Mouse (Mus musculus): ENCODE data around the gene Cnksr2.

Gene Cnksr2

DNA sequence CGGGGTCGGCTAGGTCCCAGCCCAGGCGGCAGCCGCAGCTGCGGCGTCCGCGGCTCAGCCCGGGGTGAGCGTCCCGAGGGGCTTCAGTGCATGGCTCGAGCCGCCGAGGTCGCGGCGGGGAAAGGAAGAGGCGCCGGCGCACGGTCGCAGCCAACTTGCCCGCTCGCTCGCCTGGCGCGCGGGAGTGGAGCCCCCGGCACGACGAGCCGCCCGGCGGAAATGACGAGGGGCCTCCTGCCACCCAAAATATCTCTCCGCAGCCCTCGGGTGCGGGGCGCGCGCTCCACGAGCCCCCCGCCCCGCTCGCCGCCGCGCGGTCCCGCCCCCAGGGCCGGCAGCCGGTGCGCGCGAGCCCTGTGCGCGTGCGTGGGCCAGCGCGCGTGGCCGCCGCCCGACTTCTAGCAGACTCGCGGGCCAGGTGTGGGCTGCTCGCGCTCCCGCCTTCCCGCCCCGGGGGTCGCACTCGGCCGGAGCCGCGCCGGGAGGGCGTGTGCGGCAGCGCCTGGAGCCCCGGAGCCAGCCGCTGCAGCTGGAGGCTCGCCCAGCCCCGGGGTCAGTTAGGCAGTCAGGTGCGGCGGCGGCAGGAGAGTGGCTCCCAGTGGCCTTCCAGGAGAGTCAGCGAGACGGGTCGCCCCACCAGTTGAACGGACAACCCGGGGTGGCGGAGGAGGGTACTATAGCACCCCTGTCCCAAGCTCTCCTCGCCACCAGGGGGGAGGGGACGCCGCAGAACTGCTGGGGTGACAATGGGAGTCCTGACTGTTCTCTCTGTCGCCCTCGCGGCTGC, at the start of gene Cnksr2:
TSS of gene Cnksr2 (minus strand) at position 238 of the 787 bp plus-strand sequence.
- in situ Hi-C loops (cut with MboI, MseI), result no loop called here

DNA sequence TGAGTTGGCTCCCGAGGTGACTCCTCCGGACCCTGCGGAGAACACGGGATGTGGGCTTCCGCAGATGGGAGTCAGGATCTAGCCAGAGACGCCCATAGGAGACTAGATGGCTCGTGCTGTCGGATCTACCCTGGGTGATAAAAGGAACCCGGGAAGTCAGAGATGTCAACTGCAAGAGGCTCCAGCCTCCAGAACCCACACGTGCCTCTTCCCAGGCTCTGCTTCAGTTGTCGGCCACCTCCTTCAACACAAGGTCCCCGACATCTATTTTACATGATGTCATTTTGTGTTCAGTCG, 698 bp upstream of the Cnksr2 start:
- in situ Hi-C loops (cut with MboI, MseI), result no loop called here

DNA sequence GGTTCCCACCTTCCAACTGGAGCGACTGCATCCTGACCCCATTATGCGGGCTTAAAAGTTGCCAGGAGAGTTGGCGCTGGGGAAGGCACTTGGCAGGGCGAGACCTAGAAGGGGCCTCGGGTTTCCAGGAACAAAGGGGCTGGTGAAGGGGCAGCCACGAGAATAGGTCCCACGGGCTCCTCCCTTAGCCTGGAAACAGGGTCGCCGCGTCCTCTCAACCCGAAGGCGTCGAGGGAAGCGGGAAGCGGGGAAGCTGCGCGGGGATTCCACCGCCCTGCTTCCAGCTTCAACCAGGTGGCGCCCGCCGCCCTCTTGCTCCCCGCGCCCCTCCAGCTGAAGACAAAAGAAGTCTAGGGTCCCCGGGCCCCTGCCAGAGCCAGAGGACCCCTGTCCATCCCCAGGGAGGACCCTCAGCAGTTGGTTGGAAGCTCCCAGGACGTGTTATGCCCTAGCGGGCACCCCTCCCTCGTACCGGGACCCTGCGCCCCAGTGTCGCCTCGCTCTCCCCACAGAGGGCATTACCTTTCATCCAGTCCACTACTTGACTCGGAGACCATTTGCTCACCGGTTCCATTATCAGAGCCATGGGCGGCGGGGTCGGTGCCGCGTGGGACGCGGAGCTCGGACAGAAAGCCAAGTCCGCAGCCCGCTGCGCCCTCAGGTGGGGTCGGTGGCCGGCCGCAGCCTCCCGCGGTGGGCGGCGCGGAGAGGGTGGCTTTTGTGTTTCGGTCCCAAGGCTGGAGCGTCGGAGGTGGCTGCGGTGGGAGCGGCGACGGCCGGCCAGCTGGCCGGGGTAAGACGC, 638 bp downstream of the Cnksr2 start:
- in situ Hi-C loops (cut with MboI, MseI), result no loop called here

DNA sequence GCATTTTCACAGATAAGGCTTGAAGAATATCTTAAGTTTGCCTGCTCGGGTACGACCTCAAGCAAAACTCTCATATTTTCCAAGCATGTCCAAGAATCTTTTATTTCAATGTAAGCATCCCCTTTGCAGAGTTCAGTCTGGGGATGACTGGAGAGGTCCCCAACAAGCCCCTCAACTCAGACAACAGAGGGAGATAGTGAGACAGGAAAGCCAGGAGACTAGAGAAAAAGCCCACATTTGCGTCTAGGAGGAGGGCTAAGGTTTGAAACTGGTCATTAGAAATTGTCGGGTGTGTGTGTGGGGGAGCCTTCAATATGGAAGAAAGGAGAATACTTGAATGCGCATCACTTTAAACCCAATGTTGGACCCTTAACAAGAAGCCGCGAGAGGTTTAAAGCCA, 1.4 kb downstream of the Cnksr2 start:
- in situ Hi-C loops (cut with MboI, MseI), result no loop called here

DNA sequence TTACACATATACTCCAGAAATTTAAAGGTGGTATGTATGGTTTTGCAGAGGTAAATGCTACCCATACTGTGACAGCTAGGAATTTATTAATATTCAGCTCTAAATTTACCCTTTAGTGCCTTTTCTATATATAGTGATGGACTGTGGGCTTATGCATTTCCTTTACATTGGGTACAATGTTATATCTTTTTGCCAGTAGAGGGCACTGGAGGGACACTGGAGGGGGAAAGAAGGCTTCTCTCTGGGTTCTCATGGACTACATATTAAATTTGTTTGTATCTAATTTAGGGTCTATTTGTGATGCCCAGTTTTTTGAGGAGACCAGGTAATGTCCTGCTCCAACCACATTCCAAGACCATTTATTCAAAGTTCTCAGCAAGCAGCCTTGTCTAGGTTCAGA, 91.4 kb downstream of the Cnksr2 start:
- in situ Hi-C loops (cut with MboI, MseI), result loop anchor here in 1 of 2 experiments (5.0 kb wide), 1 partner anchor 971 kb away; no protein-coding TSS in a partner anchor

DNA sequence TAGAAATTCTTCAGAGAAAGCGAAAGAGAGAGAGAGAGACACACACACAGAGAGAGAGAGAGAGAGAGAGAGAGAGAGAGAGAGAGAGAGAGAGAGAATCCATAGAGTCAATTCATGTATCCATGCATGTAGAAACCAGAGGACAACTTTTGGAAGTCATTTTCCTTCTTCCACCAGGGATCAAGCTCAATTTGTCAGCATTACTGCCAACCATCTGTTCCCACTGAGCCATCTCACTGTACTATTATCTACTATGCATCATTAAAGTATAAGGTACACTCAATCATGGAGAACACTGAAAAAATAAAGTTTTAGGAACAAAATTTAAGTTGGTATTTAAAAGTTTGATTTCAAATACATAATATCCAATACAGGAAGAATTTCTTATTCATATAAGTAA, 93.8 kb downstream of the Cnksr2 start:
- in situ Hi-C loops (cut with MboI, MseI), result loop anchor here in 1 of 2 experiments (10.0 kb wide), 1 partner anchor 976 kb away; no protein-coding TSS in a partner anchor

DNA sequence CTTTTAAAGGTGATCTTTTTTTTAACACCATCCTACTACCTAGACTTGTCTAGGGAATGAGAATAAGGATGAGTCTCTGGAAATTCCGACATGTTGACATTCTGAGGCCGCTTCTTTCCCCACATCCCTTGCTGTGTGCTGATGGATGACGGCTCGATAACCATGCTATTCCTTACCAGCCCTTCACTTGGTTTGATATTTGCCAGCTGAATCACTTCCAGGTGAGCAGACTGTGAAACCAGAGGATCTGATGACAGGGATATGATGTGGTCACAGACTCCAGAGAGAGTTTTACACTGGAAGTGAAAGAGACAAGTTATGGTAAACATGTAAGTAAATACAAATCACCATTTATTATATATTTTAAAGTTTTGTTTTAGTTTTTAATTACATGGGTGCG, 98.0 kb downstream of the Cnksr2 start:
- in situ Hi-C loops (cut with MboI, MseI), result loop anchor here in 1 of 2 experiments (10.0 kb wide), 1 partner anchor 980 kb away; no protein-coding TSS in a partner anchor

DNA sequence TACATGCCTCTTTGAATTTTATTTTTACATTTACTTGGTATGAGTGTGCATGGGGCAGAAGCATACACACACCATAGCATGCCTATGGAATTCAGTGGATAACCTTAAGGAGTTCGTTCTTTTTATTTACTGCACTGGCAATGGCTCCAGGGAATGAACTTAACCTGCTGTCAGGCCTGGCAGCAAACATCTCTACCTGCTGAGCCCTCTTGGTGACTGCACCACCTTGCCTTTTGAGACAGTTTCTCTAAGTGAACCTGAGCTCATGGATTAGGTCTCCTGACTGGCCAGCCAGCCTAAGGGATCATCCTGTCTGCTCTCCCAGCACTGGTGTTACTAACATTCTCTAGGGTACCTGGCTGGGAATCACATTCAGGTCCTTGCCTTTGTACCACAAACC, 106.5 kb downstream of the Cnksr2 start:
- in situ Hi-C loops (cut with MboI, MseI), result no loop called here

DNA sequence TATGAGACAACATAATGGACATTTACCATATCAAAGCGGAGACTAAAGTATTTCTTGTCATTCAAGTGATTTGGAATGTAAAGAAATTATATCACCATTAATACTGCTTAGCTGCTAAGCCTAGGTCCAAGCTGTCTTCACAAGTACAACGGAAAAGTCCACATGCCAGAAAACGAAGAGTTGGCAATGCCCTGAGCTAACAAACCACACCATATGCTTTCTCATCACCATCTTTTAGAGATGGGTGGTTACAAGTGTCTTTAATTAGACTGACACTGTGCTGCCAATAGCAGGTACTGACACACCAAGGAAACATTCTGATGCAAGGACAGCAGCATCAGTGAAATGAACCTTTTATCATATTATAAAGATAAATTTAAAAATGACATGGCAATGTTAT, 123.0 kb downstream of the Cnksr2 start:
- in situ Hi-C loops (cut with MboI, MseI), result no loop called here

DNA sequence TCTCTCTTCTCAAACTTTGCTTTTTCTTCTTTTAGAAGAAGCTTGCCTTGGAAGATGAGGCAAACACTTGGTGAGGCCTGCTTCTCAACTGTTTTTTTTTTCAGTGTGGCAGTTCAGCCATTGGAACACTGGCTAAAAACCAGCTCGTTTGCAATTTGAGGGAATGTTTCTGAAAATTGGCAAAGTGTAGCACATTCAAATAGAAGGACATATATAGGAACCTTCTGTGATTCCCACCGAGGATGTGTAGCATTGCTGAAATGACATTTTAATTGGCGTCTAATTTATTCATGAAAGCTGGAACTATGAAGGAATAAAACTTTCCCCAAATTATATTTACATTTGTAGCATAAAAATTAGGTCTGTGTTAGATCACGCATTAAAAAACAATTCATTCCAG, 213.1 kb downstream of the Cnksr2 start:
- in situ Hi-C loops (cut with MboI, MseI), result no loop called here

DNA sequence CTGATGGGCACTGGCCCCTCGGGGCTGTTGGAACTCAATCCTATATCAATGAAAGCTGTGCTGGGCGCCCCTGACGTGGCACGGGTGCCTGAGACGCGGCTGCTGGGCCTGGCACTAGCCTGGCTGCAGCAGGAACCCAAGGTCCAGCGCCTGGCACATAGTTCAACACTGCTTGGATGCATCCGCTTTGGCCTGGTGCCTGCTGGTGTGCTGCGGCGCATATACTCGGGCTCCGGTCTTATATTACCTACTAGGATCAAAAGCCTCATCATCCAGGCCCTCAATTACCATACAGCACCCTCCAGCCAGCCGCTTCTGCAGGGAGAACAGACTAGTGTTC, 224.2 kb downstream of the Cnksr2 start:
- in situ Hi-C loops (cut with MboI, MseI), result no loop called here

DNA sequence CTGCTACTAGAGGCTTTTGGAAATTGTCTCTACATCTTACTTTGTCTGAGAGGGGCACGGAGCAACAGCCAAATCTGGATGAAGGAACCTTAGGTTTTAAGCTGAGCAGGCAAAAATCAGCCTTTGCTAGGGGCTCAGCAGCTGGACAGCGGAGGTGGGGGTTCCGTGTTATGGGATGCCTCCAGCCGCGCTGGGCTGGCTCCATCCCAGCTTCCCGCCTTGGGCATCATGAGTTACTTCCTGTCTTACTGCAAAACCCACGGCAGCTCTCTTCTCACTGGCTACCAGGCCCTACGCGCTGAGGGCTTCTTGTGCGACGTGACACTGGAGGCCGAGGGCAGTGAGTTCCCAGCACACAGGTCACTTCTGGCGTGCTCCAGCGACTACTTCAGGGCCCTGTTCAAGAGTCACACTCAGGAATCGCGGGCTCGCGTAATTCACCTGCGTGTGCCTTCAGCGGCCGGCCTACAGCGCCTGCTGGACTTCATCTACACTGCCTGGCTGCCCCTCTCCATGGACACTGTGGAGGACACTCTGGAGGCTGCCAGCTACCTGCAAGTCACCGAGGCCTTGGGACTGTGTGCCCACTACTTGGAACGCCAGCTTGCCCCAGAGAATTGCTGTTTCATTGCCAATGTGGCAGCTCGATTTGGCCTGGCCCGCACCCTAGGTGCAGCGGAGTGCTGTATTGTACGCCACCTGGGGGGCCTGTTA, 224.7 kb downstream of the Cnksr2 start, which contains the start of gene Klhl34:
TSS of gene Klhl34 (plus strand) at position 229 of the 714 bp plus-strand sequence.
- in situ Hi-C loops (cut with MboI, MseI), result no loop called here

DNA sequence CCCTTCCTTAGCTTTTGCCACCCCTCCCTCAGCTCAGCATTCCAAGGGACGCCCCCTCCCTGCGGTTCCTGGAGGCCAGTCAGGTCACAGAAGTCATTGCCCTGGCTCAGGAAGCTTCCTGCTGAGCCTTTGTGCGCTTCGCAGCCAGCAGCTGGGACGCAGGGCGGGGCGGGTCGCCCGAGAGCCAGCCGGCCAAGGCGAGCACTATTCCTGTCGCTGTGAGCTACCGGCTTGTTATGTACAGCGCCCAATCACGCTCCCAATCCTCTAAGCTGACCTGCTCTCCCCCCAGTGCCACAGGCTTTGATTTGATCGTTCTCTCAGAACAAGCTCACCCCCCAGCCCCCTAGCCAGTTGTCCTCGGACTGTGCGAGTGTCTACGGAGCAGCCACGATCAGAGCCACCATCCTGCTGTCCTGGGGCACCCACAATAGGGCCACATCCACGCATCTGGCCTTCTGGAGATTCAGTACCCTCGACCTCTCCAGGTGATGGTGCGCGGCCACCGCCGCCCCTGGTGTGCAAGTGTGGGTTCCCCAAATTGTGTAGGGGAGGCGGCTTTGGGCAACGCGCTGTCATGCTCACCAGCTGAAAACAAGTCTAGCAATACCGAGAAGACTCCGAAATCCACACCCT, 225.4 kb downstream of the Cnksr2 start:
- in situ Hi-C loops (cut with MboI, MseI), result no loop called here

DNA sequence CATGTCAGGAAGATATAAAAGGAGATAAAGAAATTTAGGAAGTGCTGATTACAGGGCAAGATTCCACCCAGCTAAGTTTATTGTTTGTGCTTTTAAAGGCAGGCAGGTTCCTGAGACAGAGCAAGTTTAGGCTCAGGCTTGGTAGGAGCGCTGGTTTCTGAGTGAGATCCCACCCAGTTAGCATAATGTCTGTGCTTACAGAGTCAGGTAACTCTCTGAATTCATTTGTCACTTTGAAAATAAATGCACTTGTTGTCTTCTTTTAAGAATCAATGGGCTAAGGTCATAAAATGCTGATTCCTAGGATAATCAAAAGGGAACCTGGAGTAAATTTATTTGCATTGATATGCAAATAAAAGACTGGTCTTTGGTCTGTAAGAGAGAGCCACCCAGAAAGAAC, 233.4 kb downstream of the Cnksr2 start:
- in situ Hi-C loops (cut with MboI, MseI), result no loop called here

DNA sequence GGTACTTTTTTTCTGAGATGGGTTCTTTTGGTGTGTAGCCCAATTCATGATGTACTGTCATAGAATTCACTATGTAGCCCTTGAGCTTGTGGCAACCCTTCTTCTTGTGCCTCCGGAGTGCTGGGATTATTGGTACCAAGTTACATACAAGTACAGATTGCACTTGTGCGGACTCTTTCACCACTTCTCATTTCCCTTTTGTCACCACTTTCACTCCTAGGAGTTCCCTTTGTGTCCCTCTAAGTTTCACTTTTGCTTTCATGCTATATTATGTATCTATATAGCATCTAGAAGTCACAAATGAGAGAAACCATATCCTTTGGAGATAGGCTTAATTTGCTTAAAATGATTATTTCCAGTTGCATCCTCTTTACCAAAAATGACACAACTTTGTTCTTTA, 241.4 kb downstream of the Cnksr2 start:
- in situ Hi-C loops (cut with MboI, MseI), result no loop called here
